ENCODE assay signal across 14 mouse cellular contexts in genomic region chr4:28700481-28700880, GRCm38 (mm10).
A peak's percentile ranks its signal among the peaks of the same experiment; 100 is the strongest.
DNase-seq lines count a peak whose midpoint lies in the region.
"Had no signal": no experiment of that assay in that cellular context is flagged by ENCODE, and none has a peak within 500 bp of the region (broad histone marks: within the 10 kb centered on the region; RNA-seq: fewer than 3 reads in every experiment).

No protein-coding gene starts in this region.

- intact Hi-C loops in left cerebral cortex, postnatal 4 days (cut with DNase I), result no loop called here
- intact Hi-C loops in left cerebral cortex, postnatal 14 days (cut with DNase I), result no loop called here

- DNase-seq in left cerebral cortex, adult 11 months (ENCODE audit: low spot score), result peak; percentile 19
- DNase-seq in left cerebral cortex, postnatal 4 days, result no peak
- peak; percentile 73 to 78 for DNase-seq in frontal cortex, adult 2 months (ENCODE audit: extremely low spot score in 1 of 2, low spot score in 1 of 2)
- DNase-seq in left cerebral cortex, postnatal 14 days (ENCODE audit: low spot score in 2 of 2), result peak; percentile 44 to 53
- peak; percentile 36 to 77 for DNase-seq in right cerebral cortex, postnatal 36 days (ENCODE audit: low spot score in 2 of 2)
- no peak for DNase-seq in thymus, postnatal 25 days
- DNase-seq in cerebellum, adult 8-10 months, result no peak
- no peak for DNase-seq in kidney, postnatal 4 days
- DNase-seq: adrenal gland, adult 2 months; cerebellum, postnatal 14 days; kidney, adult 11 months; lung, embryonic 14.5 days; lung, postnatal 4 days; thymus, adult 2 months had no signal

Comparison
In these comparisons a context has a peak if more than half of its experiments do, and no peak if none do; other contexts are left out.
1. DNase-seq: peak in left cerebral cortex, adult 11 months (single experiment), frontal cortex, adult 2 months (2 of 2), left cerebral cortex, postnatal 14 days (2 of 2) and right cerebral cortex, postnatal 36 days (2 of 2); none in left cerebral cortex, postnatal 4 days (single experiment), thymus, postnatal 25 days (single experiment), cerebellum, adult 8-10 months (single experiment) and kidney, postnatal 4 days (0 of 2).